Mouse (Mus musculus) lung, postnatal 0 days (tissue): ENCODE measurements at regions not wholly inside any gene's neighbourhood (a gene's known extent, or its start where the extent isn't known, plus 50 kb on each side); places are given as distances from the start of the nearest gene placed in this dataset.

Experiments
- CTCF ChIP-seq: IDR thresholded peaks from 2 replicates; pipeline ENCODE4 v1.5.1; 2016; ENCODE audit warnings: antibody characterized with exemption, mild to moderate bottlenecking
- EP300 ChIP-seq: IDR thresholded peaks from 2 replicates; pipeline ENCODE4 v1.6.1; 2016; ENCODE audit warnings: antibody characterized with exemption, mild to moderate bottlenecking, control low read depth

DNA sequence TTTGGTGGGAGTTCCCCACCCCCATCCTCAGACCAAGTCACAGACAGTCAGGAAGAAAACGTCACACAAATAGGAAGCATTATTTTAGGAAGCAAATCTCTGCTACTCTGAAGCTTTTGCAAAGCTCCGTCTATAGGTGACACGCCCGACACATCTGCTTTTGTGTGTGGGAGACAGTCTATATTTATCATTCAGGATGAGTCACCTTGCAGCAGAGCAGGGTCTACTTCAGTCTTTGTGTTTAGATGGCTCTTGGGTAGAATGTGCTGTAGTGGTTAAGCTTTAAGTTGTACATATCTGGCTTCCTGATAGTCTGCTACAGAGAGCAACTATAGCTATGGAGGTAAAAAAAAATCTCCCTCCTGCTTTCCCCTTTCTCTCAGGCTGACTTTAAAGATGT is 415.8 kb upstream of the Prickle1 start:
- TF ChIP-seq CTCF (no peak), EP300 (no peak)
